Mouse (Mus musculus) midbrain, embryonic 11.5 days (tissue): ENCODE measurements around the gene Phf3. TPM values are rescaled to one million over a fixed set of nuclear protein-coding genes. Genes with fewer than 3 reads are reported as not detected.

Experiments
- ATAC-seq: fragments of 200-750 bp; cut with Nextera tagmentation; 2 replicates; pipeline ENCODE4 v1.8.0; 2017; ENCODE audit warnings: moderate TSS enrichment, moderate library complexity; ENCODE audit not compliant: low FRiP score
- DNase-seq: peaks from one replicate; pipeline ENCODE4 v3.0.0; 2015; ENCODE audit warnings: low spot score; ENCODE audit errors: missing footprints
- H3K27ac ChIP-seq: fragments of 300-500 bp; sonication (generic); 2 replicates; pipeline ENCODE4 v1.5.1; 2014; ENCODE audit warnings: low read depth, low read length
- H3K27me3 ChIP-seq: fragments of 300-500 bp; sonication (generic); 2 replicates; pipeline ENCODE4 v1.6.1; 2014; ENCODE audit warnings: mild to moderate bottlenecking, low read length, moderate library complexity, mixed read lengths; ENCODE audit not compliant: control insufficient read depth, insufficient read depth
- H3K36me3 ChIP-seq: fragments of 300-500 bp; sonication (generic); 2 replicates; pipeline ENCODE4 v1.6.1; 2014; ENCODE audit warnings: mild to moderate bottlenecking, low read length, moderate library complexity, mixed read lengths; ENCODE audit not compliant: control insufficient read depth, insufficient read depth
- H3K4me1 ChIP-seq: fragments of 300-500 bp; sonication (generic); 2 replicates; pipeline ENCODE4 v1.6.1; 2014; ENCODE audit warnings: low read length; ENCODE audit not compliant: control insufficient read depth, insufficient read depth
- H3K4me2 ChIP-seq: fragments of 300-500 bp; sonication (generic); 2 replicates; pipeline ENCODE4 v1.6.1; 2014; ENCODE audit warnings: mild to moderate bottlenecking, moderate library complexity
- H3K4me3 ChIP-seq: fragments of 300-500 bp; sonication (generic); 2 replicates; pipeline ENCODE4 v1.5.1; 2014; ENCODE audit warnings: low read depth, low read length
- H3K9ac ChIP-seq: fragments of 300-500 bp; sonication (generic); 2 replicates; pipeline ENCODE4 v1.6.1; 2014; ENCODE audit warnings: low read length
- H3K9me3 ChIP-seq: fragments of 300-500 bp; sonication (generic); 2 replicates; pipeline ENCODE4 v1.6.1; 2016; ENCODE audit warnings: low read length; ENCODE audit not compliant: control insufficient read depth
- WGBS: fragments of 180-500 bp; shearing (Covaris S2); extraction: QIAGEN DNeasy Blood & Tissue Kit; methylation state at CpG from one replicate; pipeline ENCODE4 v1.1.7; 2014; 5-methylcytosine and 5-hydroxymethylcytosine counted together
- polyA plus RNA-seq: library from polyadenylated mRNA; unstranded; fragments of >200 nt; fragmentation: Nextera tagmentation; extraction: Ambion mirVana; gene quantifications from 2 replicates; pipeline ENCODE4 v1.2.1, GENCODE M21; 2014

Gene Phf3
- polyA plus RNA-seq, 1 experiment from 2014 or later = 37.8 TPM

DNA sequence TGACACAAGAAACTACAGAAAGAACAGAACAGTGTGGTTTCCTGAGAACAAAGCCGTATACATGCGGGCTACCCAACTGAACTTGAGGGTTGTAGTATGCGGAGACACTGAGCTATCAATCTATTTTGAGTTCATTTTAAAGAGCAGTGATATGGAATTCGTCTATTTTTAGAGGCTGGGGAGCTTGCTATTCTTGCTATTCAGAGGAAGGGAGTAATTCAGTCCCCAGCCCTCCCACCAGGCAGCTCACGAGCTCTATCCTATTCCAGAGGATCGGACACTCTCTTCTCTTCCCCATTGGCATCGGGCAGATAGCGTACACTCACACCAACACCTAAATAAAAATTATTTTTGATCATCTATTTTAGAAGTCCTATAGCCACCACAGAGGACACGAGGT lies 87.1 kb downstream of the Phf3 start:
- DNase-seq (no peak), ATAC-seq (no peak)
- H3K9me3 ChIP-seq = no peaks in the 10 kb centered on the region
- H3K4me1 ChIP-seq = no peaks in the 10 kb centered on the region
- no peaks in the 10 kb centered on the region for H3K27me3 ChIP-seq
- no peak overlapping the region for H3K4me3 ChIP-seq
- H3K4me2 ChIP-seq = no peak overlapping the region
- no peak overlapping the region for H3K27ac ChIP-seq
- H3K36me3 ChIP-seq = no peaks in the 10 kb centered on the region
- H3K9ac ChIP-seq = no peak overlapping the region
- 86% methylated on average over 9 of the region's 9 CpGs for WGBS

DNA sequence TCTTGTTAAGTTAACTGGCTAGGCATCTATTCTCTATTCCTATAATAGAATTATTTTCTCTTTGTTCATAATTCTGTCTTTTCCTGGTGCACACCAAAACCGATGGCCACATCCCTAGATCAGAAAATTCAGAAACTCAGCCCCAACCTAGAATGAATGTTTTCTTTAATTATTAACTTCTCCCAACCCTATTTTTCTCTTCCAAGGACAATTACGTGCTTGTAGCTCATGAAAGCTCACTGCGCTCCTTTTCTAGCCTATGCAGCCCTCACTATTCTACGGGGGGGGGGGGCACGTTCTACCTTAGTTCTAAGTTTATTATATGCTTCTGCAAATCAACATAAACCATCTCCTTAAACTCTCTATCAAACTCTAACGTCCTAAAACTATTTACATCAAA lies 90.0 kb downstream of the Phf3 start:
- DNase-seq = no peak
- Histone ChIP-seq H3K27ac (no peak overlapping the region), H3K9ac (no peak overlapping the region), H3K27me3 (no peaks in the 10 kb centered on the region), H3K4me3 (no peak overlapping the region), H3K9me3 (no peaks in the 10 kb centered on the region), H3K36me3 (no peaks in the 10 kb centered on the region), H3K4me2 (no peak overlapping the region), H3K4me1 (no peaks in the 10 kb centered on the region)
- 89% methylated on average over 6 of the region's 6 CpGs for WGBS
- ATAC-seq = no peak

- WGBS = 45% methylated on average over 6 of the region's 6 CpGs
- peak; percentile 90 for DNase-seq
- H3K27ac ChIP-seq = no peak overlapping the region
- no peak for ATAC-seq
- no peaks in the 10 kb centered on the region for H3K27me3 ChIP-seq
- no peaks in the 10 kb centered on the region for H3K9me3 ChIP-seq
- H3K4me3 ChIP-seq = no peak overlapping the region
- H3K9ac ChIP-seq = no peak overlapping the region
- H3K36me3 ChIP-seq = no peaks in the 10 kb centered on the region
- no peak overlapping the region for H3K4me2 ChIP-seq
- H3K4me1 ChIP-seq = no peaks in the 10 kb centered on the region
Observed at GRCm38 (mm10) chr1:30780293-30780692, 93.4 kb downstream of the Phf3 start.

DNA sequence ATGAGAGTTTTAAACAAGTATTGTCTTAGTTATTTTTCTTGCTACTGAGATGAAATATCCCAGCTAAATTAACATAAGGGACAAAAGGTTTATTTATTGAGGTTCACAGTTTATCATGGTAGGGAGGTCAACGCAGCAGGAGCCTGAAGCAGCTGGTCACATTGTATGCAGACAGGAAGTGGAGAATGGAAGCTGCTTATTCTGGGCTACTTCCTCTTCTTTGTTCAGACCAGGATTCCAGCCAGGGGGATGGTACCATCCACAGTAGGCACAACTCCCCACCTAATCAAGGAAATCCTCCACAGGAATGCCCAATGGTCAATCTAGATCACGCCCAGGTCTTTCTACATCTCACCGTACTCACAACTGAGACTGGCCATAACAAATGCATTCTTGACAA lies 94.2 kb downstream of the Phf3 start:
- Histone ChIP-seq H3K4me2 (no peak overlapping the region), H3K27ac (no peak overlapping the region), H3K4me1 (no peaks in the 10 kb centered on the region), H3K4me3 (no peak overlapping the region), H3K9ac (no peak overlapping the region), H3K36me3 (no peaks in the 10 kb centered on the region), H3K27me3 (no peaks in the 10 kb centered on the region), H3K9me3 (no peaks in the 10 kb centered on the region)
- DNase-seq (no peak), ATAC-seq (no peak)
- 95% methylated on average over 3 of the region's 3 CpGs for WGBS

DNA sequence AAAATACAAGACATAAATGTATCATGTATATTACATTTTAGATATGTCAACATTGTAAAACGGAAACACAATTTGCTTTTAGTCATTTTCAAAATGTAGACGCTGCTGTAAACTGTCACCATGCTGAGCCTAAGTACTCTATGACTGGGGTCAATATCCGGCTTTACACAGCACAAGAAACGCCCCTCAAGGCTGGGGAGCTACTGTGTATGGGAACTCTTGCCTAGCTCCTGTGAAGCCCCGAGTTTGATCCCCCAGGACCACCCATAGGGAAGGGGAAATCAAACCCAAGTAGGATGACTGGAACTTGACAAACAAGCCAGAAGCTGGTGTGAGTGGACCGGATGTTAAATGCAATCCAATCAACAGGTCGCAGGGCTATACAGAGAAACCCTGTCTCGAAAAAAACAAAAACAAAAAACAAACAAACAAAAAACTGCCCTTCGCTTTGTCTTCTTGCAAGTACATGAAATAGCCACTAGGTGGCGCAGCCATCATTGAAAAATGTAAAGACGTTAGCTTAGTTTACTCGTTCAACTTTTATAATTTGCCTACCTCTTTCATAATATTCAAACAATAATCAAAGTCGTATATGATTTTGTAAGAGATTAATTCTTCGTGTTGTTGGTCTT lies 95.2 kb downstream of the Phf3 start:
- WGBS = 23% methylated on average over 14 of the region's 14 CpGs
- Histone ChIP-seq H3K27me3 (no peaks in the 10 kb centered on the region), H3K36me3 (no peaks in the 10 kb centered on the region), H3K4me1 (no peaks in the 10 kb centered on the region), H3K4me2 (no peak overlapping the region), H3K9ac (no peak overlapping the region), H3K9me3 (no peaks in the 10 kb centered on the region), H3K4me3 (no peak overlapping the region), H3K27ac (no peak overlapping the region)
- DNase-seq (peak; percentile 89), ATAC-seq (peak; percentile 75)

DNA sequence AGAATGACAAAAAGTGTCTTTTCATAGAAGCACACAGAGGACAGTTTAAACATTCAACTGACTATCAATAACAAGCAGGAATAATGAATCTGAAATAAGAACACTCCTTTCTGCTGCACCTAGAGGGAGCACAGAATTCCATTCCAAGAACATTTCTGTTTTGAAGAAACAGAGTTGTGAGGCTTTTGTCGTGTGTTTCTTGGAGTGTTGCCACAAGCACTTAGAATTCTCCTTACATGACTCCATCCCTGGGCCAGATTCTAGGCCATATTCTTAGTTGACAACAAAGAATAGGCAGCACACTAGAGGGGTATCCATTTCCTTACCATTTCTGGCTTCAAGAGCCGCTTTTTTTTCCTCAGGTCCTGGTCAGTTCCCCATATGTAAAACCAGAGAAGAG lies 97.5 kb downstream of the Phf3 start:
- no peak overlapping the region for H3K9ac ChIP-seq
- no peaks in the 10 kb centered on the region for H3K27me3 ChIP-seq
- no peak overlapping the region for H3K4me3 ChIP-seq
- no peak overlapping the region for H3K4me2 ChIP-seq
- DNase-seq = no peak
- H3K9me3 ChIP-seq = no peaks in the 10 kb centered on the region
- no peaks in the 10 kb centered on the region for H3K36me3 ChIP-seq
- ATAC-seq = no peak
- H3K4me1 ChIP-seq = no peaks in the 10 kb centered on the region
- no peak overlapping the region for H3K27ac ChIP-seq
- WGBS = 77% methylated on average over 2 of the region's 2 CpGs

DNA sequence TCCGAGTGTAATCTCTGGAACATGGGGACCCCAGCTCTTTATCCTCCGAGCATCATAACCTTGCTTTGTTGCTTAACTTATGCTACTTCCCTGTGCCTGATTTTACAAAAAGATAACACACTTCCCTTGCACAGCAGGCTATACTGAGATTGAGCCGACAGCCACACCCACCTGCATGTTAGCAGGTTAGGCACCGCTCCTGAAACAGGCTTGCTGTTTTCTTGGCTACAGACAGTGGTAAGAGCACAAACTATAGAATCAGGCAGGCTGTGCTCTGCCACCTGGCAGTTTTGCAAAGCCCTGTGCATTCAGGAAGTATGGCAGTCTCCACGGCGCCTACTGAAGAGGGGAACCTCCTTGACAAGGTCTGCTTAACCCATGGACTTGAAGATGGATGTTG lies 100.1 kb downstream of the Phf3 start:
- H3K27ac ChIP-seq = no peak overlapping the region
- H3K4me1 ChIP-seq = no peaks in the 10 kb centered on the region
- no peak for ATAC-seq
- H3K27me3 ChIP-seq = no peaks in the 10 kb centered on the region
- no peak for DNase-seq
- no peaks in the 10 kb centered on the region for H3K9me3 ChIP-seq
- H3K36me3 ChIP-seq = no peaks in the 10 kb centered on the region
- H3K4me2 ChIP-seq = no peak overlapping the region
- WGBS = 85% methylated on average over 6 of the region's 6 CpGs
- H3K9ac ChIP-seq = no peak overlapping the region
- H3K4me3 ChIP-seq = no peak overlapping the region

GRCm38 (mm10) chr1:30772851-30773250 lies 100.9 kb downstream of the Phf3 start:
- no peaks in the 10 kb centered on the region for H3K36me3 ChIP-seq
- H3K9ac ChIP-seq = no peak overlapping the region
- no peak overlapping the region for H3K27ac ChIP-seq
- no peak for DNase-seq
- no peak overlapping the region for H3K4me2 ChIP-seq
- H3K4me1 ChIP-seq = no peaks in the 10 kb centered on the region
- no peak for ATAC-seq
- H3K9me3 ChIP-seq = no peaks in the 10 kb centered on the region
- 88% methylated on average over 7 of the region's 7 CpGs for WGBS
- H3K4me3 ChIP-seq = no peak overlapping the region
- H3K27me3 ChIP-seq = no peaks in the 10 kb centered on the region

DNA sequence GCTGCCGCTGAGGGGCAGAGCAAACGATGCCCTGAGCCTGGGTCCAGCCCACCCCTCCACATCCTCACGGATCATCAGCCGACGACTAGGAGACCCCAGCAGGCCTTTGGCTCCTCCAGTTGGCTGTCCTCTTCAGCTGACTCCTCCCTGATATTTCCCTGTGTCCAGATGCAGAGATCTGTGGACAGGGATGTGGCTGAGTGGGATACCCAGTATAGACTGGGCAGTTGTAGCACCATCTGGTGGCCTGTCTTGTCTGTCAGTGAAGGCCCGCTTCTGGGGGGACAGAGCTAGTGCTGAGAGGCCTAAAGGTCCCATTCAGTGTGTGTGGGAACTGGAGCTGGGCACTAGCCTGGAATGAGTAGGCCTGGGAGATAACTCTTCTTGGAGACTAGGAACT lies 101.9 kb downstream of the Phf3 start:
- ATAC-seq (peak; percentile 58; the same call in 1 of the 2 replicates), DNase-seq (no peak)
- Histone ChIP-seq H3K27ac (no peak overlapping the region), H3K4me3 (no peak overlapping the region), H3K4me1 (no peaks in the 10 kb centered on the region), H3K36me3 (no peaks in the 10 kb centered on the region), H3K4me2 (no peak overlapping the region), H3K9ac (no peak overlapping the region), H3K27me3 (no peaks in the 10 kb centered on the region), H3K9me3 (no peaks in the 10 kb centered on the region)
- 69% methylated on average over 6 of the region's 6 CpGs for WGBS
